Mouse (Mus musculus) testis, adult 10 weeks (tissue): Measurements from ENCODE around the gene Olfr914. TPM values are rescaled to one million over a fixed set of nuclear protein-coding genes. Genes with fewer than 3 reads are reported as not detected.

Source experiments
- polyA plus RNA-seq: library from polyadenylated mRNA; stranded (reverse); fragments of 350-450 nt; fragmentation: Illumina TruSeq; extraction: RNeasy Lipid Tissue Mini Kit (QIAGEN cat#74804); gene quantifications from one replicate; pipeline ENCODE4 v1.2.3, GENCODE M21; 2014; ENCODE audit warnings: low read depth, low replicate concordance

Gene Olfr914
- not detected for polyA plus RNA-seq

DNA sequence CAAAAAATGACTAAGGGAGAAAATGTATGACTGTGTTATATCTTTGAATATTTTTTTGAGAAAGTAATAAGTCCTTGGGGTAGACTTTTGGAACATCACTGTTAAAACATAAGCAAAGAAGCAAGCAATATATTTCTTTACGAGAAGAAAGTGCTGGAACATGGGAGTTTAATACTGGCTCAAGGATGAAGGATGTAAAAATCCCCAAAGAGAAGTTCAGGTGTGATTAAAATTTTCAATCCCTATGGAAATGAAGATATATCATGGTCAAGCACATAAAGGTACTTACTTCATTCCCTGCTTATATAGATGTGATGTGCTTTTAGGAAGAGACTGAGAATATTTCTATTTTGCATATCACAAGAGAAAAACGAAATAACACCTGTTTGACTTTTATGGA lies at the start of gene Olfr914:
Gene Olfr914, plus strand, starts transcription at position 301 of the 400 bp plus-strand sequence.

DNA sequence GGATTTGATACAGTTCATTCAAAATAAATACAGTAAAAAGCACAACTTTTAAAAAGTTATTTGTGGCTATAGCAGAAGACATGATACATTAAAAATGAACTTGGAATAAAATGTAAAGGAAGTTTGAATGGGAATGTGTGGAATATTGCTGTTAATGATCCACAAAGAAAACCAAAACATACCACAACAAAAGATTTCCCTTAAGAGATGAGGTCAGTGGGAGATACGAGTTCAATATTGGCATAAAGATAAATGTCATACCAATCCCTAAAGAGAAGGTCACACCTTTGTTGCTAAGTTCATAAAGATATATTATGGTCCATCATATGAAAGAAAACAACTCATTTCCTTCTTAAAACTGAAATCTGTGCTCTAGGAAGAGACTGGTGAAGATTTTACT lies 25.0 kb upstream of the Olfr914 start, which contains the start of gene Olfr912:
Gene Olfr912, plus strand, starts transcription at position 301 of the 400 bp plus-strand sequence.

DNA sequence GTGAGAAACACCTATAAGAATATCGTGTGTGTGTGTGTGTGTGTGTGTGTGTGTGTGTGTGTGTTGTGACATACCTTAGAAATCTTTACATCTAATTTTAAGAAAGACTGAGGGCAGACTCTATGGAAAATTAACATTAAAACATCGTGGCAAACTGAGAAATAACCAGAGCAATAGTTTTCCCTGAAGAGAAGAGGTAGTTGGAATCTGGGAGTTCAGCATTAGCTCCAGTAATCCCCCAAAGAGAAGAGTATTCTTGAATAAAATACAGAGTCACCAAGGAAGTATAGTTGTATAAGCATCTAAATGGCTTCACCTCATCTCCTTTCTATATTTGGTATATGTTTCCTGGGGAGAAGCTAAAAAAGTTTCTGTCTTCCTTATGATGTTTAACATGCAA lies 12.4 kb upstream of the Olfr914 start, which contains the start of gene Olfr913:
Gene Olfr913, plus strand, starts transcription at position 301 of the 400 bp plus-strand sequence.

DNA sequence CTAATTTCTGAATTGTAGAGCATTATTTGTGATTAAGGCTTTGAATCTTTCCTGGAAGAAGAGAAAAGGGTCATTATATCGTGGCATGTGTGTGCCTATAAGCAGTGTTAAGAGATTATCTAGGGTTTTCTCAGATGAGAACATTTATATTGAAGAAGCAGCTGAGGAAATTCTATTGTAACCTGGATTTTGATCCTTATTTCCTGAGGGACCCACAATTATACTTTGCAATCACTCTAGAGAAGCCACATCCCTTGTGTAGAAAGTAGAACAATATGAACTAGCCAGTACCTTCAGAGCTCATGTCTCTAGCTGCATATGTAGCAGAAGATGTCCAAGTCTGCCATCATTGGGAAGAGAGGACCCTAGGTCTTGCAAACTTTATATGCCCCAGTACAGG lies 54.9 kb downstream of the Olfr914 start, which contains the start of gene Olfr916:
Gene Olfr916, minus strand, starts transcription at position 101 of the 400 bp plus-strand sequence.

Other genes starting within 250 kb of the Olfr914 start
- gene Olfr250, start 238.2 kb upstream of the Olfr914 start, polyA plus RNA-seq, result not detected
- gene Olfr251, start 228.0 kb upstream of the Olfr914 start, polyA plus RNA-seq, result not detected
- not detected for gene Olfr147, start 203.4 kb upstream of the Olfr914 start, polyA plus RNA-seq
- not detected for gene Olfr901, start 175.6 kb upstream of the Olfr914 start, polyA plus RNA-seq
- gene Olfr902, start 157.4 kb upstream of the Olfr914 start, polyA plus RNA-seq, result not detected
- gene Olfr904, start 142.0 kb upstream of the Olfr914 start, polyA plus RNA-seq, result not detected
- gene Olfr905, start 134.0 kb upstream of the Olfr914 start, polyA plus RNA-seq, result not detected
- gene Olfr906, start 118.0 kb upstream of the Olfr914 start, polyA plus RNA-seq, result 0.15 TPM
- gene Olfr907, start 109.3 kb upstream of the Olfr914 start, polyA plus RNA-seq, result not detected
- gene Olfr911-ps1, start 83.5 kb upstream of the Olfr914 start, polyA plus RNA-seq, result not detected
- gene Olfr910, start 67.3 kb upstream of the Olfr914 start, polyA plus RNA-seq, result not detected
- gene Olfr912, start 24.9 kb upstream of the Olfr914 start, polyA plus RNA-seq, result not detected
- gene Olfr913, start 12.3 kb upstream of the Olfr914 start, polyA plus RNA-seq, result not detected
- not detected for gene Olfr916, start 54.8 kb downstream of the Olfr914 start, polyA plus RNA-seq
- gene Olfr917, start 60.7 kb downstream of the Olfr914 start, polyA plus RNA-seq, result not detected
- not detected for gene Olfr918, start 69.5 kb downstream of the Olfr914 start, polyA plus RNA-seq
- not detected for gene Olfr919, start 98.6 kb downstream of the Olfr914 start, polyA plus RNA-seq
- 8.6 TPM for gene Vwa5a, start 113.2 kb downstream of the Olfr914 start, polyA plus RNA-seq
- 0.22 TPM for gene Olfr920, start 147.2 kb downstream of the Olfr914 start, polyA plus RNA-seq
- gene Olfr921, start 168.0 kb downstream of the Olfr914 start, polyA plus RNA-seq, result not detected
- gene Olfr922, start 209.5 kb downstream of the Olfr914 start, polyA plus RNA-seq, result not detected
- not detected for gene Olfr923, start 221.4 kb downstream of the Olfr914 start, polyA plus RNA-seq
- gene Olfr924, start 239.3 kb downstream of the Olfr914 start, polyA plus RNA-seq, result not detected
- not detected for gene Olfr26, start 250.0 kb downstream of the Olfr914 start, polyA plus RNA-seq